Mouse (Mus musculus) MEL (cell line): ENCODE data around the gene Pttg1. TPM values are rescaled to one million over a fixed set of nuclear protein-coding genes. Genes with fewer than 3 reads are reported as not detected.
A peak's percentile ranks its signal among the peaks of the same experiment; 100 is the strongest.

Source experiments
- DNase-seq: peaks from one replicate; pipeline ENCODE4 v3.0.0; 2011; ENCODE audit warnings: low read depth, low spot score
- H3K27ac ChIP-seq: 2 replicates; pipeline ENCODE4 v1.5.1; 2012; ENCODE audit warnings: low read depth, mild to moderate bottlenecking, control low read depth, low read length, moderate library complexity; ENCODE audit not compliant: control insufficient read depth
- H3K27me3 ChIP-seq, 2 experiments: fragments of 150-350 bp in 1 of 2; sonication (generic) in 1 of 2; 2 replicates each; pipeline ENCODE4 v1.6.1; 2012; ENCODE audit warnings: low read length in 2 of 2, mild to moderate bottlenecking in 2 of 2, improper control_type of control experiment in 1 of 2, moderate library complexity in 1 of 2; ENCODE audit not compliant: insufficient read depth in 2 of 2, control insufficient read depth in 1 of 2
- H3K36me3 ChIP-seq, 2 experiments: 2 replicates each; pipeline ENCODE4 v1.6.1; 2012 to 2014; ENCODE audit warnings: low read length in 2 of 2, improper control_type of control experiment in 1 of 2, inconsistent platforms in 1 of 2, mild to moderate bottlenecking in 1 of 2; ENCODE audit not compliant: insufficient read depth in 2 of 2, control insufficient read depth in 1 of 2
- H3K4me1 ChIP-seq, 2 experiments: fragments of 150-350 bp in 1 of 2; sonication (generic) in 1 of 2; 2 replicates each; pipeline ENCODE4 v1.6.1; 2012; ENCODE audit warnings: low read length in 2 of 2, improper control_type of control experiment in 1 of 2, mild to moderate bottlenecking in 1 of 2; ENCODE audit not compliant: insufficient read depth in 2 of 2, control insufficient read depth in 1 of 2
- H3K4me3 ChIP-seq, 2 experiments: fragments of 150-350 bp in 1 of 2; sonication (generic) in 1 of 2; 2 replicates each; pipeline ENCODE4 v1.5.1; 2012; ENCODE audit warnings: low read depth in 2 of 2, low read length in 2 of 2, mild to moderate bottlenecking in 2 of 2, moderate library complexity in 2 of 2, control low read depth in 1 of 2, improper control_type of control experiment in 1 of 2; ENCODE audit not compliant: control insufficient read depth in 1 of 2, insufficient read depth in 1 of 2
- H3K79me2 ChIP-seq: 2 replicates; pipeline ENCODE4 v1.6.1; 2012; ENCODE audit warnings: mild to moderate bottlenecking, low read length, moderate library complexity; ENCODE audit not compliant: control insufficient read depth, poor library complexity, insufficient read depth
- H3K9ac ChIP-seq: 2 replicates; pipeline ENCODE4 v1.6.1; 2012; ENCODE audit warnings: low read depth, mild to moderate bottlenecking, control low read depth, low read length, moderate library complexity; ENCODE audit not compliant: control insufficient read depth, poor library complexity, severe bottlenecking
- H3K9me3 ChIP-seq: fragments of 150-350 bp; sonication (generic); replicated peaks from 2 replicates; pipeline ENCODE4 v1.6.1; 2012; ENCODE audit warnings: mild to moderate bottlenecking, low read length, improper control_type of control experiment, moderate library complexity; ENCODE audit not compliant: insufficient read depth
- BHLHE40 ChIP-seq: IDR thresholded peaks from 2 replicates; pipeline ENCODE4 v1.6.1; 2012; ENCODE audit warnings: low read depth, mild to moderate bottlenecking, inconsistent platforms, low read length, improper control_type of control experiment, borderline replicate concordance
- CHD1 ChIP-seq: IDR thresholded peaks from 2 replicates; pipeline ENCODE4 v1.6.1; 2012; ENCODE audit warnings: low read depth, mild to moderate bottlenecking, inconsistent platforms, low read length, improper control_type of control experiment
- CHD2 ChIP-seq: IDR thresholded peaks from 2 replicates; pipeline ENCODE4 v1.6.1; 2011; ENCODE audit warnings: low read length, improper control_type of control experiment
- CTCF ChIP-seq, 3 experiments: IDR thresholded peaks in 2 of 3; conservative IDR thresholded peaks in 1 of 3; 2 replicates each; pipeline ENCODE4 v1.5.1; 2011 to 2012; ENCODE audit warnings: low read length in 3 of 3, low read depth in 2 of 3, mild to moderate bottlenecking in 2 of 3, improper control_type of control experiment in 1 of 3, inconsistent platforms in 1 of 3, mixed read lengths in 1 of 3, moderate library complexity in 1 of 3; ENCODE audit not compliant: control insufficient read depth in 1 of 3, insufficient read depth in 1 of 3, poor library complexity in 1 of 3, severe bottlenecking in 1 of 3
- E2F4 ChIP-seq: IDR thresholded peaks from 2 replicates; pipeline ENCODE4 v1.6.1; 2011; ENCODE audit warnings: low read depth, low read length, improper control_type of control experiment, borderline replicate concordance
- ELF1 ChIP-seq: IDR thresholded peaks from 2 replicates; pipeline ENCODE4 v1.6.1; 2014; ENCODE audit warnings: low read depth, mild to moderate bottlenecking, inconsistent platforms, low read length, improper control_type of control experiment, moderate library complexity
- EP300 ChIP-seq, 2 experiments: IDR thresholded peaks; 2 replicates each; pipeline ENCODE4 v1.6.1; 2011; ENCODE audit warnings: improper control_type of control experiment in 2 of 2, low read length in 2 of 2, low read depth in 1 of 2, mild to moderate bottlenecking in 1 of 2
- ETS1 ChIP-seq: IDR thresholded peaks from 2 replicates; pipeline ENCODE4 v1.6.1; 2012; ENCODE audit warnings: low read depth, mild to moderate bottlenecking, inconsistent platforms, low read length, improper control_type of control experiment, moderate library complexity
- GABPA ChIP-seq: IDR thresholded peaks from 2 replicates; pipeline ENCODE4 v1.6.1; 2012; ENCODE audit warnings: low read depth, mild to moderate bottlenecking, inconsistent platforms, low read length, improper control_type of control experiment, moderate library complexity
- GATA1 ChIP-seq: IDR thresholded peaks from 2 replicates; pipeline ENCODE4 v1.6.1; 2011; ENCODE audit warnings: low read depth, low read length, improper control_type of control experiment
- HCFC1 ChIP-seq: IDR thresholded peaks from 2 replicates; pipeline ENCODE4 v1.6.1; 2012; ENCODE audit warnings: low read depth, mild to moderate bottlenecking, inconsistent platforms, low read length, improper control_type of control experiment, moderate library complexity
- JUND ChIP-seq: IDR thresholded peaks from 2 replicates; pipeline ENCODE4 v1.6.1; 2011; ENCODE audit warnings: low read depth, mild to moderate bottlenecking, improper control_type of control experiment, low read length
- KAT2A ChIP-seq: conservative IDR thresholded peaks from 2 replicates; pipeline ENCODE4 v1.6.1; 2012; ENCODE audit warnings: low read depth, low read length, improper control_type of control experiment, inconsistent platforms
- MAFK ChIP-seq: IDR thresholded peaks from 2 replicates; pipeline ENCODE4 v1.6.1; 2011; ENCODE audit warnings: low read depth, mild to moderate bottlenecking, low read length, improper control_type of control experiment, borderline replicate concordance
- MAX ChIP-seq: IDR thresholded peaks from 2 replicates; pipeline ENCODE4 v1.6.1; 2011; ENCODE audit warnings: low read length, improper control_type of control experiment
- MAZ ChIP-seq: IDR thresholded peaks from 2 replicates; pipeline ENCODE4 v1.6.1; 2012; ENCODE audit warnings: low read depth, mild to moderate bottlenecking, inconsistent platforms, low read length, improper control_type of control experiment
- MEF2A ChIP-seq: IDR thresholded peaks from 2 replicates; pipeline ENCODE4 v1.6.1; 2014; ENCODE audit warnings: low read depth, mild to moderate bottlenecking, inconsistent platforms, low read length, improper control_type of control experiment; ENCODE audit not compliant: poor library complexity, insufficient replicate concordance, severe bottlenecking; ENCODE audit errors: extremely low read depth
- MXI1 ChIP-seq: IDR thresholded peaks from 2 replicates; pipeline ENCODE4 v1.6.1; 2011; ENCODE audit warnings: mild to moderate bottlenecking, low read depth, low read length, improper control_type of control experiment
- MYB ChIP-seq: IDR thresholded peaks from 2 replicates; pipeline ENCODE4 v1.6.1; 2011; ENCODE audit warnings: mild to moderate bottlenecking, low read depth, low read length, improper control_type of control experiment
- NELFE ChIP-seq: IDR thresholded peaks from 2 replicates; pipeline ENCODE4 v1.6.1; 2011; ENCODE audit warnings: low read depth, low read length, improper control_type of control experiment
- NRF1 ChIP-seq: IDR thresholded peaks from 2 replicates; pipeline ENCODE4 v1.6.1; 2014; ENCODE audit warnings: low read depth, mild to moderate bottlenecking, inconsistent platforms, low read length, improper control_type of control experiment, moderate library complexity; ENCODE audit not compliant: poor library complexity, insufficient read depth, severe bottlenecking
- POLR2A ChIP-seq, 2 experiments: IDR thresholded peaks; 2 replicates each; pipeline ENCODE4 v1.6.1; 2011 to 2012; ENCODE audit warnings: low read length in 2 of 2, mild to moderate bottlenecking in 2 of 2, control low read depth in 1 of 2, improper control_type of control experiment in 1 of 2, low read depth in 1 of 2, moderate library complexity in 1 of 2; ENCODE audit not compliant: control insufficient read depth in 1 of 2, insufficient read depth in 1 of 2, poor library complexity in 1 of 2
- POLR2AphosphoS2 ChIP-seq: IDR thresholded peaks from 2 replicates; pipeline ENCODE4 v1.6.1; 2011; ENCODE audit warnings: low read length, improper control_type of control experiment
- RAD21 ChIP-seq: IDR thresholded peaks from 2 replicates; pipeline ENCODE4 v1.6.1; 2011; ENCODE audit warnings: mild to moderate bottlenecking, low read depth, low read length, improper control_type of control experiment
- RCOR1 ChIP-seq: IDR thresholded peaks from 2 replicates; pipeline ENCODE4 v1.6.1; 2012; ENCODE audit warnings: low read depth, mild to moderate bottlenecking, inconsistent platforms, low read length, improper control_type of control experiment
- SIN3A ChIP-seq: IDR thresholded peaks from 2 replicates; pipeline ENCODE4 v1.6.1; 2012; ENCODE audit warnings: low read length, improper control_type of control experiment, inconsistent platforms
- SMC3 ChIP-seq: IDR thresholded peaks from 2 replicates; pipeline ENCODE4 v1.6.1; 2011; ENCODE audit warnings: low read depth, low read length, improper control_type of control experiment
- TAL1 ChIP-seq: IDR thresholded peaks from 2 replicates; pipeline ENCODE4 v1.6.1; 2012; ENCODE audit warnings: mild to moderate bottlenecking, inconsistent platforms, low read length, moderate library complexity, mixed read lengths
- TBP ChIP-seq: IDR thresholded peaks from 2 replicates; pipeline ENCODE4 v1.8.0; 2011; ENCODE audit warnings: low read depth, low read length, improper control_type of control experiment
- UBTF ChIP-seq: IDR thresholded peaks from 2 replicates; pipeline ENCODE4 v1.6.1; 2012; ENCODE audit warnings: low read depth, mild to moderate bottlenecking, inconsistent platforms, low read length, improper control_type of control experiment, moderate library complexity, borderline replicate concordance; ENCODE audit not compliant: insufficient read depth
- USF1 ChIP-seq: IDR thresholded peaks from 2 replicates; pipeline ENCODE4 v1.6.1; 2014; ENCODE audit warnings: low read depth, mild to moderate bottlenecking, inconsistent platforms, low read length, improper control_type of control experiment, moderate library complexity
- USF2 ChIP-seq, 2 experiments: IDR thresholded peaks; 2 replicates each; pipeline ENCODE4 v1.6.1; 2011 to 2012; ENCODE audit warnings: improper control_type of control experiment in 2 of 2, low read length in 2 of 2, borderline replicate concordance in 1 of 2, inconsistent platforms in 1 of 2, low read depth in 1 of 2, mild to moderate bottlenecking in 1 of 2; ENCODE audit not compliant: insufficient read depth in 1 of 2
- ZC3H11A ChIP-seq: IDR thresholded peaks from 2 replicates; pipeline ENCODE4 v1.6.1; 2012; ENCODE audit warnings: low read depth, mild to moderate bottlenecking, inconsistent platforms, low read length, improper control_type of control experiment
- ZKSCAN1 ChIP-seq: IDR thresholded peaks from 2 replicates; pipeline ENCODE4 v1.6.1; 2012; ENCODE audit warnings: low read depth, mild to moderate bottlenecking, inconsistent platforms, low read length, improper control_type of control experiment, moderate library complexity
- ZMIZ1 ChIP-seq: IDR thresholded peaks from 2 replicates; pipeline ENCODE4 v1.6.1; 2012; ENCODE audit warnings: low read depth, mild to moderate bottlenecking, inconsistent platforms, low read length, improper control_type of control experiment, moderate library complexity
- ZNF384 ChIP-seq: IDR thresholded peaks from 2 replicates; pipeline ENCODE4 v1.6.1; 2012; ENCODE audit warnings: low read depth, mild to moderate bottlenecking, inconsistent platforms, low read length, improper control_type of control experiment
- polyA plus RNA-seq, 2 experiments: library from polyadenylated mRNA; stranded (reverse) in 1 of 2; unstranded in 1 of 2; fragments of >175 nt in 1 of 2; fragments of >200 nt in 1 of 2; gene quantifications; 2 replicates each; pipeline versions ENCODE4 v1.2.1 to v1.2.4; 2012; ENCODE audit warnings: low replicate concordance in 2 of 2, low read depth in 1 of 2; ENCODE audit not compliant: insufficient read length in 2 of 2, insufficient read depth in 1 of 2, missing spikeins in 1 of 2
- total RNA-seq: library from RNA; depleted of rRNA; stranded (reverse); fragments of 300-350 nt; gene quantifications from 2 replicates; pipeline ENCODE4 v1.2.3, GENCODE M21; 2012; rRNA removed

Pttg1 gene
- total RNA-seq (73.6 and 94.4 TPM in 2 replicates), polyA plus RNA-seq (100 to 1,000 TPM in 1 of 2 experiments, not detected in 1; 140 TPM)

DNA sequence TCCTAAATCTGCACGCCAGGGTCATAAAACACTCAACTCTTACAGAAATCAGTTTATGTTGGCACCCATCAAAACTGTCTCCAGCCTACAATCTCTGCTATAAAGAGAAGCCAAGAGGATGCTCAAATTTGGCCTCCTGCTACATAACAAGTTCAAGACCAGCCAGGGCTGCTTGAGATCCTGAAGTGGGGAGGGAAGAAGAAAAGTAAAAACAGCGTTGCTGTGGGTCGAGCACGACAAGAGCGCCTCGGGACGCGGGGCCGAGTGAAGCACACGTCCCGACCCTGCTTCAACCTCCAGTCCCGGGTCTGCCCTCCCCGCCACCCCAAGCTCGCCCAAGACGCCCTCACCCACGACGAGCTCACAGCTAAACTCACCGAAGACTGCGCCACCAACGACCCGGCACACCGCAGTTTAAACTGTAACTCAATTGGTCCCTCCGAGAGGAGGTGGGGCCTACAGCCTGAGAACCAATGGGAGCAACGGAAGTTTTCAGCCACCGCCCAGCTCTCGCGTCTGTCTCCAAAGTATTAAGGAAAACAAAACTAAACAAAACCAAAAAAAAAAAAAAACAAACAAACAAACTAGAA is at the start of gene Pttg1:
Pttg1 (minus strand) TSS at position 428 of the 590 bp plus-strand sequence.
- Histone ChIP-seq H3K4me3 (peak within 1 kb of the TSS; percentile 64 to 79), H3K79me2 (peaks cover 4% of the 10 kb centered on the region), H3K4me1 (peaks cover 0 to 14% of the 10 kb centered on the region in 2 experiments; a peak in 3 of 4 replicates), H3K27ac (peak within 1 kb of the TSS; percentile 72), H3K36me3 (peaks cover 0 to 8% of the 10 kb centered on the region in 2 experiments; a peak in 2 of 4 replicates), H3K9me3 (no peaks in the 10 kb centered on the region), H3K9ac (peak within 1 kb of the TSS; percentile 76), H3K27me3 (no peaks in the 10 kb centered on the region)
- peak; percentile 97 for DNase-seq
- TF ChIP-seq MAZ (peak; percentile 60; the same call in 1 of the 2 replicates), SMC3 (no peak), EP300 (IDR thresholded peaks at IDR 0.05; ENCODE audit: low read depth in 1 of 2, low read length in 2 of 2) (0 out of 4 replicates have a peak, but pooled peaks of 1 of the 2 experiments have one; percentile 23), CTCF (IDR thresholded peaks at IDR 0.05 in 2 of 3, conservative IDR thresholded peaks at IDR 0.05 in 1 of 3; ENCODE audit: control insufficient read depth in 1 of 3, insufficient read depth in 1 of 3, low read depth in 2 of 3, low read length in 3 of 3, poor library complexity in 1 of 3, severe bottlenecking in 1 of 3) (no peak), CHD2 (peak; percentile 13; the same call in 1 of the 2 replicates), USF1 (no peak), POLR2A (IDR thresholded peaks at IDR 0.05; ENCODE audit: control insufficient read depth in 1 of 2, insufficient read depth in 1 of 2, low read depth in 1 of 2, low read length in 2 of 2, poor library complexity in 1 of 2) (peak; percentile 80 to 94), KAT2A (peak; percentile 49), UBTF (no peak), ETS1 (no peak), TBP (peak; percentile 96), ZKSCAN1 (no peak), ZNF384 (no peak), MAX (peak; percentile 69), GATA1 (no peak), ZMIZ1 (peak; percentile 98), RCOR1 (peak; percentile 50; the same call in 1 of the 2 replicates), BHLHE40 (no peak), SIN3A (no peak), MYB (no peak; the same call in 1 of the 2 replicates), MAFK (no peak), GABPA (no peak), CHD1 (no peak), POLR2AphosphoS2 (peak; percentile 95), NELFE (peak; percentile 91), TAL1 (no peak), USF2 (IDR thresholded peaks at IDR 0.05; ENCODE audit: borderline replicate concordance in 1 of 2, insufficient read depth in 1 of 2, low read depth in 1 of 2, low read length in 2 of 2) (no peak), ZC3H11A (no peak), E2F4 (peak; percentile 63; the same call in 1 of the 2 replicates), HCFC1 (no peak), ELF1 (peak; percentile 59), JUND (no peak), MXI1 (peak; percentile 55), MEF2A (no peak), RAD21 (no peak), NRF1 (peak; percentile 24; the same call in 1 of the 2 replicates)
